Mouse (Mus musculus) c-Kit-negative CD71-positive TER-119-positive erythroid progenitor cells, embryonic 14.5 days (primary cell): Measurements from ENCODE around the gene Dach1.

Experiments used
- DNase-seq: peaks from one replicate; pipeline ENCODE4 v3.0.0-alpha.2; 2013; ENCODE audit warnings: low read depth, low spot score

Dach1 gene

GRCm38 (mm10) chr14:98037175-98037574 is 132.4 kb downstream of the Dach1 start:
- DNase-seq = no peak

- DNase-seq = no peak
Measured at GRCm38 (mm10) chr14:98035261-98035660, 134.3 kb downstream of the Dach1 start.

GRCm38 (mm10) chr14:98023540-98023939 is 146.0 kb downstream of the Dach1 start:
- no peak for DNase-seq

- no peak for DNase-seq
Measured at GRCm38 (mm10) chr14:98014053-98014452, 155.5 kb downstream of the Dach1 start.

GRCm38 (mm10) chr14:98008501-98008900 is 161.1 kb downstream of the Dach1 start:
- DNase-seq = no peak

- DNase-seq = no peak
Measured at GRCm38 (mm10) chr14:98002021-98002680, 167.4 kb downstream of the Dach1 start.

- DNase-seq = no peak
Measured at GRCm38 (mm10) chr14:97998584-97998983, 171.0 kb downstream of the Dach1 start.

GRCm38 (mm10) chr14:97983251-97983650 is 186.3 kb downstream of the Dach1 start:
- no peak for DNase-seq

- DNase-seq = no peak
Measured at GRCm38 (mm10) chr14:97982676-97983075, 186.9 kb downstream of the Dach1 start.

- no peak for DNase-seq
Measured at GRCm38 (mm10) chr14:97980879-97981278, 188.7 kb downstream of the Dach1 start.

- no peak for DNase-seq
Measured at GRCm38 (mm10) chr14:97976091-97976490, 193.5 kb downstream of the Dach1 start.

GRCm38 (mm10) chr14:97975447-97975846 is 194.1 kb downstream of the Dach1 start:
- DNase-seq = no peak

GRCm38 (mm10) chr14:97964543-97965069 is 205.0 kb downstream of the Dach1 start:
- no peak for DNase-seq

GRCm38 (mm10) chr14:97963624-97964023 is 205.9 kb downstream of the Dach1 start:
- DNase-seq = no peak

GRCm38 (mm10) chr14:97956356-97956755 is 213.2 kb downstream of the Dach1 start:
- DNase-seq = no peak

- DNase-seq = no peak
Measured at GRCm38 (mm10) chr14:97945471-97945870, 224.1 kb downstream of the Dach1 start.

- DNase-seq = no peak
Measured at GRCm38 (mm10) chr14:97944643-97945268, 224.8 kb downstream of the Dach1 start.

- DNase-seq = no peak
Measured at GRCm38 (mm10) chr14:97942361-97942760, 227.2 kb downstream of the Dach1 start.

- DNase-seq = no peak
Measured at GRCm38 (mm10) chr14:97896622-97897021, 272.9 kb downstream of the Dach1 start.

GRCm38 (mm10) chr14:97881976-97882375 is 287.6 kb downstream of the Dach1 start:
- no peak for DNase-seq

- no peak for DNase-seq
Measured at GRCm38 (mm10) chr14:97871001-97871400, 298.6 kb downstream of the Dach1 start.

GRCm38 (mm10) chr14:97858384-97858783 is 311.2 kb downstream of the Dach1 start:
- DNase-seq = no peak

- no peak for DNase-seq
Measured at GRCm38 (mm10) chr14:97857276-97857675, 312.3 kb downstream of the Dach1 start.
